Mouse (Mus musculus) liver, adult (tissue): ENCODE results near the gene Tmbim7.

Experiments used
- GATA4 ChIP-seq: IDR thresholded peaks from 2 replicates; pipeline ENCODE4 v1.6.1; 2014; ENCODE audit warnings: mild to moderate bottlenecking, low read length; ENCODE audit not compliant: insufficient replicate concordance

Gene Tmbim7

DNA sequence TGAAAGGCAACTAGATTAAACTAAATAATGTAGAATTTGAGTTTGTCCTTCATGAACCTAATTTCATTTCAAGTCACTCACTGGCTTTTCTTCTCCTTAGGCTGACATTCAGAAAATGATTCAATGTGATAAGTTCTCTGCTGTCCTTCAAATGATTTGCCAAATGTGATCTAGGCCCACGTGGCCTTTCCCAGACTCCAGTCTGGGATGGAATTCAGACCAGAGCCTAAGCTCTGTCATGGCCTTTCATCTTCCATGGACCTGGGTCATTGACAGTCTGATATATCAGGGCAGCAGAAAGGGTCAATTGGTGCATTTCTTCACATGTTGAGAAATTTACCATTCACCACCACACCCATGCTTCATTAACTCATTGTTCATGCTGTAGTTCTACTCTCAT, 74.5 kb downstream of the Tmbim7 start:
- no peak for TF ChIP-seq GATA4

DNA sequence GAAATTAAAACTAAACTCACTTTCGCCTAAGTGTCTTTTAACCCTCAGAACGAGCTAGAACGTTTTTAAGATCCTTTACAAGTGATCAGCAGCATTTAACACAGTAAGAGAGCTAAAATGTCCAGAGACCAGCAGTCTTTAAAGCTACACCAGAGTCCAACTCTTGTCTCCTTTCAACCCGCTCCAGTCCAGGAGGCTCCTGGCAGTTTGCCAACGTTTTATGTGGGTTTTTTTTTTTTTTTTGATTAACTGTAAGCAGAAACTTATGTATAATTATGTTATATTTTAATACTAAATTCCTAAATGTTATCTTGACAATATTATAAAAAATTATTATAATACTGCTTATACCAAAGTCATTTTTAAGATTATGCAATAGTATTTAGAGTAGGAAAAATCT, 77.8 kb downstream of the Tmbim7 start:
- TF ChIP-seq GATA4, result no peak
